Mouse (Mus musculus): Measurements from ENCODE around the gene Gm26965. TPM values are rescaled to one million over a fixed set of nuclear protein-coding genes. Genes with fewer than 3 reads are reported as not detected.

Gm26965 gene
- polyA plus RNA-seq (2014; fragmentation: Nextera tagmentation; extraction: Ambion mirVana) = not detected in 2 replicates

GRCm38 (mm10) chr13:67525753-67526410 is at the start of gene Gm26965, which contains the start of gene Zfp87:
Gene Gm26965, minus strand, starts transcription at chr13:67526151.
Gene Zfp87, minus strand, starts transcription at chr13:67526177.
- peak within 1 kb of the TSS; percentile 74 for H3K4me2 ChIP-seq (ENCODE audit: low read depth)
- H3K27me3 ChIP-seq (ENCODE audit: control insufficient read depth, insufficient read depth, low read length) = no peaks in the 10 kb centered on the region
- peak within 1 kb of the TSS; percentile 53 for H3K9ac ChIP-seq (ENCODE audit: low read length)
- DNase-seq (ENCODE audit: low spot score) (peak; percentile 92), ATAC-seq (ENCODE audit: insufficient read depth, low FRiP score, low TSS enrichment) (peak; percentile 99)
- peaks cover 9% of the 10 kb centered on the region; the same call in 1 of the 2 replicates for H3K4me1 ChIP-seq (ENCODE audit: control insufficient read depth, insufficient read depth, low read length)
- no peak within 1 kb of the TSS; the same call in 1 of the 2 replicates for H3K27ac ChIP-seq (ENCODE audit: low read depth, low read length)
- under 1% methylated on average over 27 of the region's 27 CpGs for WGBS
- H3K36me3 ChIP-seq (ENCODE audit: control insufficient read depth, insufficient read depth, low read length) = no peaks in the 10 kb centered on the region
- no peaks in the 10 kb centered on the region for H3K9me3 ChIP-seq (ENCODE audit: control insufficient read depth, low read length)
- H3K4me3 ChIP-seq (ENCODE audit: low read depth, low read length) = peak within 1 kb of the TSS; percentile 74

GRCm38 (mm10) chr13:67572591-67573189 is 46.7 kb upstream of the Gm26965 start:
- Histone ChIP-seq H3K27ac (ENCODE audit: low read depth, low read length) (no peak overlapping the region), H3K9me3 (ENCODE audit: control insufficient read depth, low read length) (no peaks in the 10 kb centered on the region), H3K4me2 (ENCODE audit: low read depth) (no peak overlapping the region), H3K36me3 (ENCODE audit: control insufficient read depth, insufficient read depth, low read length) (no peaks in the 10 kb centered on the region), H3K27me3 (ENCODE audit: control insufficient read depth, insufficient read depth, low read length) (no peaks in the 10 kb centered on the region), H3K4me1 (ENCODE audit: control insufficient read depth, insufficient read depth, low read length) (no peaks in the 10 kb centered on the region), H3K9ac (ENCODE audit: low read length) (no peak overlapping the region), H3K4me3 (ENCODE audit: low read depth, low read length) (no peak overlapping the region)
- DNase-seq (ENCODE audit: low spot score) (no peak), ATAC-seq (ENCODE audit: insufficient read depth, low FRiP score, low TSS enrichment) (no peak)
- WGBS = 75% methylated on average over 5 of the region's 5 CpGs

GRCm38 (mm10) chr13:67553730-67554129 is 27.8 kb upstream of the Gm26965 start, which contains the start of gene Zfp748:
Gene Zfp748, minus strand, starts transcription at chr13:67553830.
- Histone ChIP-seq H3K9me3 (ENCODE audit: control insufficient read depth, low read length) (no peaks in the 10 kb centered on the region), H3K9ac (ENCODE audit: low read length) (peak within 1 kb of the TSS; percentile 82), H3K4me3 (ENCODE audit: low read depth, low read length) (peak within 1 kb of the TSS; percentile 77), H3K27ac (ENCODE audit: low read depth, low read length) (no peak within 1 kb of the TSS; the same call in 1 of the 2 replicates), H3K27me3 (ENCODE audit: control insufficient read depth, insufficient read depth, low read length) (no peaks in the 10 kb centered on the region), H3K4me2 (ENCODE audit: low read depth) (peak within 1 kb of the TSS; percentile 55), H3K4me1 (ENCODE audit: control insufficient read depth, insufficient read depth, low read length) (peaks cover 7% of the 10 kb centered on the region), H3K36me3 (ENCODE audit: control insufficient read depth, insufficient read depth, low read length) (no peaks in the 10 kb centered on the region)
- ATAC-seq (ENCODE audit: insufficient read depth, low FRiP score, low TSS enrichment) (no peak), DNase-seq (ENCODE audit: low spot score) (no peak)
- 81% methylated on average over 4 of the region's 4 CpGs for WGBS

DNA sequence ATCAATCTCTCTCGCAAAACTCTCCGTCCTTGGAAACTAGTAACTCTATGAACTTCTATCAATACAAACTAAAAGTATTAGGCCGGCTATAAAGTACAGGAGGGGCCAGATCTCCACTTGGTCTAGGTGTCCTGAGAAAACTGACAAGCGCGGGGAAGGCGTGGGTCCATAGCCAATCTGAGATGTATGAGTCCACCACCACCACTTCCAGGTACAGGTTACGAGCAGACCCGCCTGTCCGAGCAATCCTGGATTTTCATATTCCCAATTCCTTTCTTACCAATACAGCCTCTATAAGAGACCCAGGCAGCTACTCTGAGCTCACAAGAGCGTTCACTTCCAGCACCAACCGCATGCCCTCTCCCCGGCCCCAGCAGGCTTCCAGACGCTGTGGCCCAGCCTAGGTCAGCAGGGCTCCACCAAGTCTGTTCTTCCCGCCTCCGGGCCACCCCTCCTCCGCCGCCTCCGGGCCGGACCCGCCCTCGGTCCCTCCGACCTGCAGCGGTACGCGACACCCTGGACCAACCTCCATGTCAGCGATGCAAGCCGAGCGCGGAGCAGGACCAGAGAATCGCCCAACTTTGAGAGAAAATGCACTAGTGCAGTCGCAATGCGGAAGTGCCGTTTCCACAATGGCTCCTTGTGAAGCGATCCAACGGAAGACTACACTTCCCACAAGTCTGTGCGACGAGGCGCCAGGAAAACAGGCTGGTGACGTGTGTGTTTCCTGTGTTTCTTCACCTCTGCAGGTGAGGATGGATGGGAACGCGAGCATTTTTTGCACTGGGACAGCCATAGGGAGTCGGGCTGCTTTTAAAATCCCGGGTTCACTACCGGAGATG is 26.8 kb upstream of the Gm26965 start:
- Histone ChIP-seq H3K9ac (ENCODE audit: low read length) (peak overlapping the region; percentile 82), H3K36me3 (ENCODE audit: control insufficient read depth, insufficient read depth, low read length) (no peaks in the 10 kb centered on the region), H3K27ac (ENCODE audit: low read depth, low read length) (no peak overlapping the region; the same call in 1 of the 2 replicates), H3K4me1 (ENCODE audit: control insufficient read depth, insufficient read depth, low read length) (peaks cover 7% of the 10 kb centered on the region), H3K27me3 (ENCODE audit: control insufficient read depth, insufficient read depth, low read length) (no peaks in the 10 kb centered on the region), H3K4me2 (ENCODE audit: low read depth) (peak overlapping the region; percentile 55), H3K9me3 (ENCODE audit: control insufficient read depth, low read length) (no peaks in the 10 kb centered on the region), H3K4me3 (ENCODE audit: low read depth, low read length) (peak overlapping the region; percentile 77)
- WGBS = under 1% methylated on average over 44 of the region's 44 CpGs
- ATAC-seq (ENCODE audit: insufficient read depth, low FRiP score, low TSS enrichment) (peak; percentile 98), DNase-seq (ENCODE audit: low spot score) (peak; percentile 84)

GRCm38 (mm10) chr13:67545941-67546340 is 20.0 kb upstream of the Gm26965 start:
- Histone ChIP-seq H3K9me3 (ENCODE audit: control insufficient read depth, low read length) (no peaks in the 10 kb centered on the region), H3K9ac (ENCODE audit: low read length) (no peak overlapping the region), H3K27me3 (ENCODE audit: control insufficient read depth, insufficient read depth, low read length) (no peaks in the 10 kb centered on the region), H3K4me2 (ENCODE audit: low read depth) (no peak overlapping the region), H3K27ac (ENCODE audit: low read depth, low read length) (no peak overlapping the region), H3K4me1 (ENCODE audit: control insufficient read depth, insufficient read depth, low read length) (no peaks in the 10 kb centered on the region), H3K4me3 (ENCODE audit: low read depth, low read length) (no peak overlapping the region), H3K36me3 (ENCODE audit: control insufficient read depth, insufficient read depth, low read length) (peaks cover 15% of the 10 kb centered on the region)
- 85% methylated on average over 1 of the region's 1 CpGs for WGBS
- no peak for ATAC-seq (ENCODE audit: insufficient read depth, low FRiP score, low TSS enrichment)
- DNase-seq (ENCODE audit: low spot score) = no peak

DNA sequence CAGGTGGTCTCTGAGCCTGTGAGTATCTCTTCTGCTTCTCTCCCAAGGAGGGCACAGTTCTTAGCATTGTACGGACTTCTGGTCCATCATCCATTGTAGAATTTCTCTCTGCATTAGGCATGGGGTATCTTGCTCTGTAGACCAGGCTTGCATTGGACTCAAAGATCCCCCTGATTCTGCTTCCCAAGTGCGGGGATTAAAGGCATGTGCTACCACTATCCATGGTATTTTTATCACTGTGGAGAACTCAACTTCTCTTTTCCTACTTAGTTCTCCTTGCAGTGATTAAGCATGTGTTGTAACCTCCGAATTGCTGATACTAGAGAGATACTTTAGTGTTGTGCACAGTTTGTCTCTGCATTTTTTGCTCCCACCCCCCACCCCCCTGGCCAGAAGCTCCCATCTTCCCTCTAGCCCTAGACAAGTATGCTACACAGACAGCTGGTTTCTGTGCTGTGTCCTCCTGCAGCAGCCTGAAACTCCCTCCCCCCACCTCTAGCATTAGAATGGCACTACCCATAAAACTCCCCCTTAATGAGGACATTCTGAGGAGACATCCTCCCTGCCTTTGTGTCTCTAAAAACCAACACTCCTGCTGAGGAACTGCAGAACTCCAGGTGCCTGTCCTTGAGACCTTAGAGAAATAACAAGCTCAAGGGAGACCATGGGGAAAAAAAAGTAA is 1.2 kb upstream of the Gm26965 start:
- WGBS = 61% methylated on average over 3 of the region's 3 CpGs
- Histone ChIP-seq H3K4me2 (ENCODE audit: low read depth) (no peak overlapping the region), H3K4me3 (ENCODE audit: low read depth, low read length) (no peak overlapping the region), H3K27ac (ENCODE audit: low read depth, low read length) (no peak overlapping the region), H3K36me3 (ENCODE audit: control insufficient read depth, insufficient read depth, low read length) (no peaks in the 10 kb centered on the region), H3K27me3 (ENCODE audit: control insufficient read depth, insufficient read depth, low read length) (no peaks in the 10 kb centered on the region), H3K4me1 (ENCODE audit: control insufficient read depth, insufficient read depth, low read length) (peaks cover 9% of the 10 kb centered on the region; the same call in 1 of the 2 replicates), H3K9me3 (ENCODE audit: control insufficient read depth, low read length) (no peaks in the 10 kb centered on the region), H3K9ac (ENCODE audit: low read length) (no peak overlapping the region)
- ATAC-seq (ENCODE audit: insufficient read depth, low FRiP score, low TSS enrichment) = no peak
- no peak for DNase-seq (ENCODE audit: low spot score)

DNA sequence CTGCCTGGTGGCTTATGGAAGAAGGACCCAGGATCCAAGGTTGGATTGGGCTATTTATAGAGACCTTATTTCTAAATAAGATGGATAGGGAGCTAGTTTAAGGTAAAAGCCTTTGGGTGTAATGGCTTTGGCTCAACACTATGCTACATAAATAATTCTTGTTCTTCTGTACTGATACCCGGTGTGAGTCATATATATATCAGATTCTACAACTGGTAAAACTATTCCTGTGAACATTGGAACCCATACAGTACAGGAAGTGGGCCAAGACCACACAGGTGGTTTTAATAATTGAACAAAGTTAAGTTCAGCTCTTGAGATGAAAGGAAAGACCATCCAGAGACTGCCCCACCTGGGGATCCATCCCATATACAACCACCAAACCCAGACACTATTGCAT is 25.0 kb downstream of the Gm26965 start:
- no peak overlapping the region for H3K9ac ChIP-seq (ENCODE audit: low read length)
- H3K4me2 ChIP-seq (ENCODE audit: low read depth) = no peak overlapping the region
- no peaks in the 10 kb centered on the region for H3K27me3 ChIP-seq (ENCODE audit: control insufficient read depth, insufficient read depth, low read length)
- ATAC-seq (ENCODE audit: insufficient read depth, low FRiP score, low TSS enrichment) = no peak
- no peak for DNase-seq (ENCODE audit: low spot score)
- H3K36me3 ChIP-seq (ENCODE audit: control insufficient read depth, insufficient read depth, low read length) = no peaks in the 10 kb centered on the region
- H3K27ac ChIP-seq (ENCODE audit: low read depth, low read length) = no peak overlapping the region
- 85% methylated on average over 1 of the region's 1 CpGs for WGBS
- H3K4me3 ChIP-seq (ENCODE audit: low read depth, low read length) = no peak overlapping the region
- no peaks in the 10 kb centered on the region for H3K4me1 ChIP-seq (ENCODE audit: control insufficient read depth, insufficient read depth, low read length)
- no peaks in the 10 kb centered on the region for H3K9me3 ChIP-seq (ENCODE audit: control insufficient read depth, low read length)

GRCm38 (mm10) chr13:67500084-67500719 is 25.7 kb downstream of the Gm26965 start, which contains the start of gene Zfp58:
Gene Zfp58, minus strand, starts transcription at chr13:67500555.
- DNase-seq (ENCODE audit: low spot score) = peak; percentile 80
- H3K27ac ChIP-seq (ENCODE audit: low read depth, low read length) = no peak within 1 kb of the TSS
- H3K27me3 ChIP-seq (ENCODE audit: control insufficient read depth, insufficient read depth, low read length) = no peaks in the 10 kb centered on the region
- peak; percentile 98 for ATAC-seq (ENCODE audit: insufficient read depth, low FRiP score, low TSS enrichment)
- peak within 1 kb of the TSS; percentile 75 for H3K4me3 ChIP-seq (ENCODE audit: low read depth, low read length)
- WGBS = under 1% methylated on average over 22 of the region's 22 CpGs
- H3K9me3 ChIP-seq (ENCODE audit: control insufficient read depth, low read length) = no peaks in the 10 kb centered on the region
- peak within 1 kb of the TSS; percentile 64 for H3K9ac ChIP-seq (ENCODE audit: low read length)
- H3K4me2 ChIP-seq (ENCODE audit: low read depth) = peak within 1 kb of the TSS; percentile 72
- H3K36me3 ChIP-seq (ENCODE audit: control insufficient read depth, insufficient read depth, low read length) = no peaks in the 10 kb centered on the region
- no peaks in the 10 kb centered on the region for H3K4me1 ChIP-seq (ENCODE audit: control insufficient read depth, insufficient read depth, low read length)

Measured in neural tube, embryonic 11.5 days (tissue).